Mouse (Mus musculus) limb, embryonic 13.5 days (tissue): Measurements from ENCODE around the gene Xpo4. TPM values are rescaled to one million over a fixed set of nuclear protein-coding genes. Genes with fewer than 3 reads are reported as not detected.

ENCODE experiments used
- ATAC-seq: fragments of 200-750 bp; cut with Nextera tagmentation; 2 replicates; pipeline ENCODE4 v1.8.0; 2017; ENCODE audit warnings: low read depth, moderate number of reproducible peaks, moderate TSS enrichment; ENCODE audit not compliant: low FRiP score
- H3K27ac ChIP-seq: fragments of 300-500 bp; sonication (generic); 2 replicates; pipeline ENCODE4 v1.5.1; 2015; ENCODE audit warnings: inconsistent platforms, mild to moderate bottlenecking, moderate library complexity
- H3K27me3 ChIP-seq: fragments of 300-500 bp; sonication (generic); 2 replicates; pipeline ENCODE4 v1.6.1; 2015; ENCODE audit warnings: mild to moderate bottlenecking, inconsistent platforms
- H3K36me3 ChIP-seq: fragments of 300-500 bp; sonication (generic); 2 replicates; pipeline ENCODE4 v1.6.1; 2015; ENCODE audit warnings: inconsistent platforms, mild to moderate bottlenecking, moderate library complexity
- H3K4me1 ChIP-seq: fragments of 300-500 bp; sonication (generic); 2 replicates; pipeline ENCODE4 v1.6.1; 2015; ENCODE audit warnings: inconsistent platforms
- H3K4me2 ChIP-seq: fragments of 300-500 bp; sonication (generic); replicated peaks from 2 replicates; pipeline ENCODE4 v1.6.1; 2015; ENCODE audit warnings: inconsistent platforms, mild to moderate bottlenecking, moderate library complexity
- H3K4me3 ChIP-seq: fragments of 300-500 bp; sonication (generic); 2 replicates; pipeline ENCODE4 v1.5.1; 2015; ENCODE audit warnings: moderate library complexity, mild to moderate bottlenecking, inconsistent platforms
- H3K9ac ChIP-seq: fragments of 300-500 bp; sonication (generic); 2 replicates; pipeline ENCODE4 v1.6.1; 2015; ENCODE audit warnings: mild to moderate bottlenecking, inconsistent platforms
- H3K9me3 ChIP-seq: fragments of 300-500 bp; sonication (generic); 2 replicates; pipeline ENCODE4 v1.6.1; 2016; ENCODE audit warnings: inconsistent platforms
- WGBS: fragments of 180-500 bp; shearing (Covaris S2); methylation state at CpG from one replicate; pipeline ENCODE4 v1.1.7; 2015; 5-methylcytosine and 5-hydroxymethylcytosine counted together
- polyA plus RNA-seq: library from polyadenylated mRNA; unstranded; fragments of >200 nt; fragmentation: Nextera tagmentation; extraction: Ambion mirVana; gene quantifications from 2 replicates; pipeline ENCODE4 v1.2.1, GENCODE M21; 2015

Gene Xpo4
- polyA plus RNA-seq, 1 experiment from 2014 or later = 26.4 TPM

DNA sequence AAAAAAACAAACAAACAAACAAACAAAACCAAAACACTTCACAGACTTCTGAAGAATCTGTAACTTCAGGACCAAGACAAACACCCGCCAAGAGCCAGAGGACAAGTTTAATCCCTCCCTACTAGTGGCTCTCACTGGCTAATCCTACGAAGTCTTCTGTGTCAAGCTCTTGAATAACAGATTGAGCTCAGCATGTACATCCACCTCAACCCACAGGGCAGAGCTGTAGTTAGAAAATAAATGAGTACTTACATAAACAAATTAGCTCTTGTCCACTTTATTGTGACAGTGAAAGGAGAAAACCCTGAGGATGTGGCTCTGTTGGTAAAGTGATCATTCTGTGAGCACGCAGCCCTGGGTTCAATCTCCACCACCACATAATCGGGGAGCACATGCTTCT lies 43.5 kb downstream of the Xpo4 start:
- no peak overlapping the region for H3K9ac ChIP-seq
- H3K4me1 ChIP-seq = 0 out of 2 replicates have a peak, but pooled peaks cover 3% of the 10 kb centered on the region
- no peaks in the 10 kb centered on the region for H3K27me3 ChIP-seq
- ATAC-seq = no peak
- no peaks in the 10 kb centered on the region for H3K9me3 ChIP-seq
- no peak overlapping the region for H3K4me3 ChIP-seq
- H3K36me3 ChIP-seq = peaks cover 35% of the 10 kb centered on the region
- 77% methylated on average over 4 of the region's 4 CpGs for WGBS
- no peak overlapping the region for H3K27ac ChIP-seq
- H3K4me2 ChIP-seq = no peak overlapping the region

DNA sequence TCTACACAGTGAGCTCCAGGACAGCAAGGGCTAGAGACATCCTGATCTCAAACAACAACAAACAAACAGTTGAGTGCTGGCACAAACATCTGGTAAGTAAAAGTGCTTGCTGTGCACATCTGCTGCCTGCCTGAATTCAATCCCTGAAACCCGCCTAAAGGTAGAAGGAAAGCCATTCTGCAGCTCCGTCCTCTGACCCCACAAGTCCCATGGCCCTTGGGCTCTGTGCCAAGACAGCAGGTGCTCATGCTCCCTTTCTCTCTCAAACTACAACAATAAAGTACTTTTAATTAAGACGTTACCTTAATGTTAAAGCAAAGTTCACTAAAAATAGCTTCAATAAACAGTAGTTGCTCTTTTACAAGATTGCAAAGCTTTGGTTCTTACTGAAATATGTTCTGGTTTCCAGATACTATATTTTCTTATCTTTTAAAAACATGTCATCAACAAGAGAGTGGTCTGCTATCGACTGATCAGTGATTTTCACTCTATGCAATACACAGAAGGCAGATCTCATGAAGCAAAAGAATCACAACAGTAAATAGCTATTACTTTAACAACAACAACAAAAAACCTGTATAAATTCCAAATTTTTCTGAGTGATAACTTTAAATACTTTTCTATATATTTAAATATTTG lies 44.5 kb downstream of the Xpo4 start:
- no peaks in the 10 kb centered on the region for H3K27me3 ChIP-seq
- no peak overlapping the region for H3K27ac ChIP-seq
- H3K4me1 ChIP-seq = 0 out of 2 replicates have a peak, but pooled peaks cover 3% of the 10 kb centered on the region
- no peak for ATAC-seq
- H3K9ac ChIP-seq = no peak overlapping the region
- no peak overlapping the region for H3K4me3 ChIP-seq
- H3K4me2 ChIP-seq = no peak overlapping the region
- WGBS = 36% methylated on average over 4 of the region's 4 CpGs
- peaks cover 27% of the 10 kb centered on the region for H3K36me3 ChIP-seq
- H3K9me3 ChIP-seq = no peaks in the 10 kb centered on the region

DNA sequence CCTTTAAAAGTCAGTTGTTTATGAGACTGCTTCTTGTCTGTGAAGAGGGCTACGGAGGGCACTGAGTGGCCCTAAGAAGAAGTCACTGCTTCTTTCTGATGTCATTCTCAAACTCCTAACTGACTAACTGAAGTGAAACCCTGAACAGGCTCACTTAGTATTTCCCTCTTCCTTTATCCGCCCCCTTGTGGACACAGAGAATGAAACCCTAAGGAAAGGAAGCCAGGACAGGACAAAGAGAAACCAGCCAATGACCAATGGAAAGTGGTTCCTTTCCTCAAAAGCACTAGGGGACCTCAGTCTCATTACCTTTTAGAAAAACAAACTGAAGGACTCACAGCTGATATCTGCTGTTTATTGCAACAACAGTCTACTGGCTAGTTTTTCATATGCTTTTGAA lies 45.7 kb downstream of the Xpo4 start:
- no peak for ATAC-seq
- no peak overlapping the region for H3K4me2 ChIP-seq
- no peak overlapping the region for H3K4me3 ChIP-seq
- no peaks in the 10 kb centered on the region for H3K9me3 ChIP-seq
- no peak overlapping the region for H3K9ac ChIP-seq
- 53% methylated on average over 2 of the region's 2 CpGs for WGBS
- H3K27me3 ChIP-seq = no peaks in the 10 kb centered on the region
- 0 out of 2 replicates have a peak, but pooled peaks cover 3% of the 10 kb centered on the region for H3K4me1 ChIP-seq
- H3K36me3 ChIP-seq = peaks cover 20% of the 10 kb centered on the region
- no peak overlapping the region for H3K27ac ChIP-seq

DNA sequence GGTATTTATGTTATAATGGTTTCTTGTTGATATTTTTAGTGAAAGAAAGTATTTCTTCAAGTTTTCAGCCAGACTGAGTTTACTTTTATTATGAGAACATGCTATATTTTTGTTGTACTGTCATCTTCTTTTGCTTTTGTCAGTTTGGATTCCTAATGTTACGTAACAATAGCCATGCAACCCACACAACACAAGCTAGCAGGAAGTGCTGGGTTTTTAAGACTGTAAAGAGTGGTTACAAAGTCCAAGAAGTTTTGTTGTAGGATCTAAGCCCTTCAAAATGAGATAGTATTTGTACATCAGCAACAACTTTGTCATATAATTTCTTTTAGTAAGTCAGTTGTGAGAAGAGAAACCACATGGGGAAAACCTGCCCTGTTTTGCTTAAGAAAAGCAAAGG lies 47.6 kb downstream of the Xpo4 start:
- no peak overlapping the region for H3K9ac ChIP-seq
- H3K4me3 ChIP-seq = no peak overlapping the region
- no peaks in the 10 kb centered on the region for H3K9me3 ChIP-seq
- 0 out of 2 replicates have a peak, but pooled peaks cover 3% of the 10 kb centered on the region for H3K4me1 ChIP-seq
- WGBS = 92% methylated on average over 1 of the region's 1 CpGs
- H3K4me2 ChIP-seq = no peak overlapping the region
- no peak for ATAC-seq
- H3K36me3 ChIP-seq = peaks cover 17% of the 10 kb centered on the region
- H3K27ac ChIP-seq = no peak overlapping the region
- H3K27me3 ChIP-seq = no peaks in the 10 kb centered on the region

DNA sequence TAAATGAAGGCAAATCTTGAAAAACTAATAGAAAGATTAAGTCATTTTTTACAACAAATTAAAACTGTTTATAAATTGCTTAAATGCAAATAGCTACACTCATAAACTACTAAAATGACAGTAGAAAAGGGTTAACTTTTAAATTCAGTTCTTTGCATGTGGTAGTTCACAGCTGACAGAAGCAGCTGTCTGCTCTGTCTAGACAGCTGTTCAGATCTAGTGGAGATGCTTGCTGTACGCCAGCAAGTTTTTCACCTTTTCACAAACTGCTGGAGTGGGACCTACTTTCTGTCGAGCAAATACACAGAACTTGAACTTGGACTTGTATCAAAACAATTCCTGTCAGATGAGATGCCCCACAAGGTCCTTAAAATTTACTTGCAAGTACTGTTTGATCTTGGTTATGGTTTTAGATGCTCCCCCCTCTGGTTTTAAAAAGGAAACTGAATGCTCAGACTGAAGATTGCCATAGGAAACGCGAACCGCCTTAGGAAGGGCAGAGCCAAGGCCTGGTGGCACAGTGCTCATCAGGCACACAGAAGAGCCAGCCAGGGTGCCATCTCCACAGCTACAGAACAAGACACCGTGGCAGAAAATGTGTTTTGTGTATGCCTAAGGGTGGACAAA lies 48.8 kb downstream of the Xpo4 start:
- Histone ChIP-seq H3K9me3 (no peaks in the 10 kb centered on the region), H3K9ac (no peak overlapping the region), H3K27ac (no peak overlapping the region), H3K4me2 (no peak overlapping the region), H3K27me3 (no peaks in the 10 kb centered on the region), H3K36me3 (peaks cover 9% of the 10 kb centered on the region), H3K4me3 (no peak overlapping the region), H3K4me1 (0 out of 2 replicates have a peak, but pooled peaks cover 3% of the 10 kb centered on the region)
- ATAC-seq = no peak
- WGBS = 77% methylated on average over 6 of the region's 6 CpGs

DNA sequence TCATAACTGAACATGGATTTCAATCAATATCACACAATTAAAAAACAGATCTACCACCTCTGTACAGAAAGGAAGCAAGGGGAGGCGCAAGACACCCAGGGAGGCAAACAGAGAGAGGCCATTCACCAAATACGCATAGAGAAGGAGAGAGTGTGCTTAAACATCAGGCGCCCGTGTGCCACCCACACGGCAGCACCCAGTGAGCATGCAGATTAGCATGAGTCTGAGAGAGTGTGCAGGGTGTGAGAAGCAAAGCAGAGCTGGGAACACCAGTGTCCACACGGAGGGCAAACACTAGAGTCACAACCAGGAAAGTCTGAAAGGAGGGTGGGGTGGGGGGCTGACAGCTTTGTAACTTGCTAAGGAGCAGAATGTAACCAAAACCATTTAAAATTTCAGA lies 49.4 kb downstream of the Xpo4 start:
- Histone ChIP-seq H3K36me3 (peaks cover 9% of the 10 kb centered on the region), H3K4me1 (0 out of 2 replicates have a peak, but pooled peaks cover 3% of the 10 kb centered on the region), H3K27me3 (no peaks in the 10 kb centered on the region), H3K4me3 (no peak overlapping the region), H3K9ac (no peak overlapping the region), H3K9me3 (no peaks in the 10 kb centered on the region), H3K4me2 (no peak overlapping the region), H3K27ac (no peak overlapping the region)
- no peak for ATAC-seq
- 96% methylated on average over 6 of the region's 6 CpGs for WGBS

DNA sequence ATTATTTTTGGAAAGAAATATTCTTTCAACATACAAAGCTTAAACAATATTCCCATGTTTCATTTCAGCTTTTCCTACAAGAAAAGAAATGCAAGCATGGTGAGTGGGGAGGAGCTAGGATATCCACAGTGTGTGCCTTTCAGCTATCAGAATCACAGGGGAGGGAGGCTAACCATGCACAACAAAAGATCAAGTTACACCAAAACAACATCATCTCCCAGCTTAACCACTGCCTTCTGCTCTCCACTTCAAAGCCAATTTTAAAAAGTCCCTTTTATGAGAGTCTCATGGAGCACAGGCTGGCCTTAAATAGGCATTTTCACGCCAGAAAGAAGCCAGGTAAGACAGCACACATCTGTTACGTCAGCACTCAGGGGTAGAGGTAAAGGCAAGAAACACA lies 54.2 kb downstream of the Xpo4 start:
- H3K4me2 ChIP-seq = no peak overlapping the region
- WGBS = 27% methylated on average over 2 of the region's 2 CpGs
- peaks cover 14% of the 10 kb centered on the region for H3K4me1 ChIP-seq
- no peak overlapping the region for H3K9ac ChIP-seq
- peaks cover 2% of the 10 kb centered on the region; the same call in 1 of the 2 replicates for H3K36me3 ChIP-seq
- no peak overlapping the region for H3K4me3 ChIP-seq
- no peaks in the 10 kb centered on the region for H3K27me3 ChIP-seq
- peak overlapping the region; percentile 39; the same call in 1 of the 2 replicates for H3K27ac ChIP-seq
- ATAC-seq = no peak
- H3K9me3 ChIP-seq = no peaks in the 10 kb centered on the region

DNA sequence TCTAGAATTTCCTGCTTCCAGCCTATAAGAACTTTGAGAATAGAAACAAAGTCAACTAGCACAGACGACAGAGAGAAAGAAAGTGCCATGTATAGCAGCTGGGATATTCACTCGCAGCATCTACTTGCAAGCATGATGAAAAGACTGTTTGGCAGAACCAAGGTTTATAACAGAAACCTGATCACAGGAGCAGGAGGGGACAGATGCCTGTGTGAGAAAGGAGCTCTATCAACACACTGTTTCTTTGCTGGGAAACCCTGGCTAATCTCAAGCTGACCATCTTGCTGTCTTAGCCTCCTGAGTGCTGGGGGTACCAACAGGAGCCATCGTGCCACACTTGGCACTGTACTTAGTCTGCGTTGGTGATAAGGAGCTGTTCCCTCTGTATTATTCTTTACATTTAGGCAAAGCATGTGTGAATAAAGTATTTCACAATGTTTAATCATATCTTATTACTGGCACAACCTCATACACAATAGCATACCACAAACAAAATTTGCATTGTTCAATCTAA lies 55.4 kb downstream of the Xpo4 start:
- no peak for ATAC-seq
- H3K9ac ChIP-seq = no peak overlapping the region
- H3K27ac ChIP-seq = no peak overlapping the region
- no peaks in the 10 kb centered on the region for H3K9me3 ChIP-seq
- peaks cover 14% of the 10 kb centered on the region for H3K4me1 ChIP-seq
- WGBS = 81% methylated on average over 4 of the region's 4 CpGs
- no peak overlapping the region for H3K4me3 ChIP-seq
- no peak overlapping the region for H3K4me2 ChIP-seq
- H3K36me3 ChIP-seq = peaks cover 5% of the 10 kb centered on the region
- no peaks in the 10 kb centered on the region for H3K27me3 ChIP-seq

DNA sequence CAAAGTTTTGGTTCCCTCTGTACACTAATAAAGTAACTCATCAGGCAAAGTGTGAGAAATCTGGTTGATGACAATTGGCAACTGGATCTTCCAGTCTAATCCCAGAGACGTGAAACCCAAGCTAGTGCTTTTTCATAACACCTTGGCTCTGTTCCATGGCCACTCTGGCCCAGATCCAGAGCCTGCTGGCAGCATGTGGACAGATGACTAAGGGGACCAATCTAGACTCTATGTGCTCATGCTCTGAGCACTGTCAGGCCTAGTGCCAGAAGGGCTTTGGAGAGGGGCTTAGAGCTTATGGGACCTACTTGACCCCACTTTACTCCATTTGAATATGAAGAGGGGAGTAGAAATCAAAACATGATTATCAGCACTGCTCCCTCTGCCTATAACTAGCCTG lies 57.7 kb downstream of the Xpo4 start:
- no peaks in the 10 kb centered on the region for H3K9me3 ChIP-seq
- WGBS = 15% methylated on average over 1 of the region's 1 CpGs
- peaks cover 14% of the 10 kb centered on the region for H3K4me1 ChIP-seq
- no peaks in the 10 kb centered on the region for H3K27me3 ChIP-seq
- H3K36me3 ChIP-seq = peaks cover 21% of the 10 kb centered on the region
- no peak overlapping the region for H3K9ac ChIP-seq
- H3K4me3 ChIP-seq = no peak overlapping the region
- H3K4me2 ChIP-seq = no peak overlapping the region
- H3K27ac ChIP-seq = no peak overlapping the region
- peak; percentile 85 for ATAC-seq

DNA sequence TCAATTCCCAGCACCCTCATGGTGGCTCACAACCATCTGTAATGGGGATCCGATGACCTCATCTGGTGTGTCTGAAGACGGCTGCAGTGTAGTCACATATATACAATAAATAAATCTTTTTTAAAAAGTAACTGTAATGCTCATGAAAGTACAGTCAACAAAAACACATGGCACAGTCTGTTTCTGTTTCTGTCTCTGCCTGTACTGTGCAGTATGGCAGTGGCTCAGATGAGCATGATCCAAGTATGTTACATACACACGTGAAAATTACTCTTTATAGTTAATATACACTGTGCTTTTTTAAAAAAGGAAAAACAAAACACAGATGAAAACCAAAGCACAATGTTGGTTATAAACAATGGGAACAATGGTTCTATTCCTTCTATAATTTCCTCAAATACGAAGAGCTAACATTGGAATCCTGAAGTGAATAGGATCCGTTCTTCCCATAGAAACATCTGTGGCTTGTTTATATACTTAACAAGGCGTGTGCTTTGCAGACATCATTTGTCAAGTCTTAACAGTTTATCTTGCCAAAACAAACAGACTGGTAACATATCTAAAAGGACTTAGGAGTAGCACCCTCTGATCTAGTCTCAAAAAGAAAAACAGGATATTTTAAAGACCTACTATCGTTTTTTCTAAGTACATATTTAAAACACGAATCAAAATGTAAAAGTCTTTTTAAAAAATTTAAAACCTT lies 58.4 kb downstream of the Xpo4 start:
- peaks cover 14% of the 10 kb centered on the region for H3K4me1 ChIP-seq
- H3K27me3 ChIP-seq = no peaks in the 10 kb centered on the region
- no peak overlapping the region for H3K4me2 ChIP-seq
- H3K9ac ChIP-seq = no peak overlapping the region
- no peak overlapping the region for H3K4me3 ChIP-seq
- H3K27ac ChIP-seq = no peak overlapping the region
- no peaks in the 10 kb centered on the region for H3K9me3 ChIP-seq
- no peak for ATAC-seq
- WGBS = 76% methylated on average over 8 of the region's 8 CpGs
- peaks cover 27% of the 10 kb centered on the region for H3K36me3 ChIP-seq

DNA sequence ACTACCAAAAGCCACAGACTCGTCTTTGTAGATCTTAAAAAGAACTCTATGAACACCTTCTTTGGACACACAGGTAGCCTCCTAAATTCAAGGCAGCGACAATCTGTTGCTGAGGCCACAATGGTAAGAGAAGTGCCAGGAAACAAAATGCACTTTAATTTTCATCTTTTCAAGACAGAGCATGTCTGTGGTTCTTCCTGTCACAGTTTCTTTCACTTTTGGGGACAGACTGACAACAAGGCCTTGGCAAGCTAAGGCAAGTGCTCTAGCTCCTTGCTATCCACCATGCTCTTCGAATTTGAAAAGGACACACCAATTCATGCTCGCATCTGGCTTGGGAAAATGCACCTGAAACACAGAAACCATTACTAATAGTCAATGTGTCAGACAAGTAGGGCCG lies 72.0 kb downstream of the Xpo4 start:
- Histone ChIP-seq H3K27ac (no peak overlapping the region), H3K9ac (no peak overlapping the region), H3K36me3 (peaks cover 72% of the 10 kb centered on the region), H3K9me3 (no peaks in the 10 kb centered on the region), H3K27me3 (no peaks in the 10 kb centered on the region), H3K4me3 (no peak overlapping the region), H3K4me2 (no peak overlapping the region), H3K4me1 (no peaks in the 10 kb centered on the region)
- no peak for ATAC-seq
- 96% methylated on average over 5 of the region's 5 CpGs for WGBS

DNA sequence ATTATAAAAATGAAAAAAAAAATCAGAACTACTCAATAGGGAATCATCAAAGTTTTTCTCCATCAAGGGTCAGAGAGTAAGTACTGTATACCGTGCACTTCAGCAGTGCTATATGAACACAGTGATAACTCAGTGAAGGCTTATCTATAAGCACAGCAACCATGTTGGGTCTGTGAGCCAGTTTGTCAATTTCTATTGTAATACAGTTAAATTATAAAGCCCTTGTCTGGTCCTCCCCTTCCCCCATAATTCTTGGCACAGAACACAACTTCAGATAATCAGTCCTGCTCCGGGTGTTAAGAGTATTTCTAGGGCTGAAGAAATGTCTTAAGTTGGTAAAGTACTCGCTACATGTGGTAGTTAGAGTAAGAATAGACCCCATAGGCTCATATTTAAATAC lies 73.4 kb downstream of the Xpo4 start:
- 94% methylated on average over 3 of the region's 3 CpGs for WGBS
- ATAC-seq = no peak

More for the DNA sequence above, 73.4 kb downstream of the Xpo4 start:
- Histone ChIP-seq H3K9me3 (no peaks in the 10 kb centered on the region), H3K4me1 (no peaks in the 10 kb centered on the region), H3K4me2 (no peak overlapping the region), H3K36me3 (peaks cover 81% of the 10 kb centered on the region), H3K4me3 (no peak overlapping the region), H3K27ac (no peak overlapping the region), H3K9ac (no peak overlapping the region), H3K27me3 (no peaks in the 10 kb centered on the region)
